Mouse (Mus musculus): ENCODE measurements around the gene Vmn1r227.

GRCm38 (mm10) chr17:20682543-20682942 lies 47.1 kb upstream of the Vmn1r227 start, which contains the start of gene Vmn1r226:
- TF ChIP-seq CTCF (IDR thresholded peaks at IDR 0.05; ENCODE audit: low read depth) (no peak), EP300 (IDR thresholded peaks at IDR 0.05; ENCODE audit: low read depth) (no peak)
